Mouse (Mus musculus) gastrocnemius, postnatal 36 days (tissue): Measurements from ENCODE around the gene Cxcl3. TPM values are rescaled to one million over a fixed set of nuclear protein-coding genes. Genes with fewer than 3 reads are reported as not detected.
"Not testable (repeated sequence)": the region's sequence is repeated elsewhere in the genome, so short reads cannot be mapped to it uniquely, and the experiment has no call there.

Experiments used
- DNase-seq, 2 experiments: peaks; one replicate each; pipeline ENCODE4 v3.0.0; 2022
- intact Hi-C: fragments of 180-260 bp; cut with DNase I; formaldehyde crosslinking; loops from one replicate; pipeline ENCODE4 v1.15.1; 2025
- microRNA-seq, 2 experiments: library from miRNA; unstranded; fragments of <30 nt; microRNA quantifications; one replicate each; pipeline ENCODE4 v1.2.0; 2021
- total RNA-seq, 2 experiments: library from RNA; stranded (reverse); gene quantifications; 2 replicates each; pipeline ENCODE4 v1.2.3; 2021

The Cxcl3 gene
- total RNA-seq, 2 experiments from 2014 or later, result not detected

- intact Hi-C loops, result loop anchor here (5.0 kb wide), 1 partner anchor 127 kb away; no protein-coding TSS in a partner anchor
These were observed 3.6 kb downstream of the Cxcl3 start for GRCm38 (mm10) chr5:90789306-90790073.

GRCm38 (mm10) chr5:90790074-90790502 is 4.2 kb downstream of the Cxcl3 start:
- DNase-seq, result no peak
- intact Hi-C loops, result no loop called here

More at GRCm38 (mm10) chr5:90789306-90790073, 3.6 kb downstream of the Cxcl3 start:
- DNase-seq, result no peak

GRCm38 (mm10) chr5:90794195-90794625 is 8.3 kb downstream of the Cxcl3 start, which contains the start of gene Cxcl15:
Gene Cxcl15 (plus strand): TSS chr5:90794534.
- intact Hi-C loops, result no loop called here
- no peak for DNase-seq

- DNase-seq, intact Hi-C loops: not testable (repeated sequence)
These were observed 9.5 kb downstream of the Cxcl3 start for GRCm38 (mm10) chr5:90795392-90795791.

GRCm38 (mm10) chr5:90804574-90804973 is 18.7 kb downstream of the Cxcl3 start:
- DNase-seq, result no peak

GRCm38 (mm10) chr5:90806050-90806449 is 20.1 kb downstream of the Cxcl3 start:
- intact Hi-C loops, result no loop called here
- no peak for DNase-seq

More at GRCm38 (mm10) chr5:90804574-90804973, 18.7 kb downstream of the Cxcl3 start:
- intact Hi-C loops, result no loop called here

- intact Hi-C loops, result no loop called here
- DNase-seq, result no peak
These were observed 21.5 kb downstream of the Cxcl3 start for GRCm38 (mm10) chr5:90807176-90807950.

GRCm38 (mm10) chr5:90819756-90820155 is 33.9 kb downstream of the Cxcl3 start:
- intact Hi-C loops, result no loop called here
- DNase-seq, result no peak

- intact Hi-C loops, result no loop called here
- DNase-seq, result no peak
These were observed 46.4 kb downstream of the Cxcl3 start for GRCm38 (mm10) chr5:90832145-90832767.

- intact Hi-C loops, result no loop called here
- no peak for DNase-seq
These were observed 47.0 kb downstream of the Cxcl3 start for GRCm38 (mm10) chr5:90832768-90833388.

- intact Hi-C loops, result no loop called here
- DNase-seq, result no peak
These were observed 48.5 kb downstream of the Cxcl3 start for GRCm38 (mm10) chr5:90834436-90834835.

GRCm38 (mm10) chr5:90838582-90838981 is 52.7 kb downstream of the Cxcl3 start:
- no peak for DNase-seq
- intact Hi-C loops, result no loop called here

Small RNAs within 50 kb of the gene (microRNA-seq; reads per million reads assigned to microRNA genes)
- gene Gm24322, result 0 reads per million in 2 experiments

Other genes starting within 250 kb of the Cxcl3 start
- not detected for gene 5830473C10Rik, start 225.0 kb upstream of the Cxcl3 start, total RNA-seq
- gene Rassf6, start 145.4 kb upstream of the Cxcl3 start, total RNA-seq, result not detected
- not detected for gene Cxcl5, start 26.7 kb upstream of the Cxcl3 start, total RNA-seq
- under 1 TPM; 0.23 to 0.25 TPM for gene Ppbp, start 17.6 kb upstream of the Cxcl3 start, total RNA-seq
- 10 to 100 TPM in 1 of 2 experiments, 1 to 10 TPM in 1; 7.0 to 12.9 TPM for gene Pf4, start 13.7 kb upstream of the Cxcl3 start, total RNA-seq
- gene Cxcl15, start 8.4 kb downstream of the Cxcl3 start, total RNA-seq, result not detected
- under 1 TPM in 1 of 2 experiments, not detected in 1; 0.36 TPM for gene Cxcl1, start 105.1 kb downstream of the Cxcl3 start, total RNA-seq
- gene Cxcl2, start 117.8 kb downstream of the Cxcl3 start, total RNA-seq, result not detected
- 1 to 10 TPM; 5.4 to 7.8 TPM for gene Mthfd2l, start 145.0 kb downstream of the Cxcl3 start, total RNA-seq
- gene Epgn, start 241.4 kb downstream of the Cxcl3 start, total RNA-seq, result under 1 TPM; 0.47 to 0.61 TPM